Mouse (Mus musculus): ENCODE results near the gene Hs3st5. TPM values are rescaled to one million over a fixed set of nuclear protein-coding genes. Genes with fewer than 3 reads are reported as not detected.
"Not testable (repeated sequence)": the region's sequence is repeated elsewhere in the genome, so short reads cannot be mapped to it uniquely, and the experiment has no call there.

The Hs3st5 gene
- polyA plus RNA-seq, 1 experiment from 2014 or later: 1.4 TPM

GRCm38 (mm10) chr10:36546622-36547021, 40.0 kb downstream of the Hs3st5 start:
- Histone ChIP-seq H3K4me3 (ENCODE audit: low read depth, low read length) (no peak overlapping the region), H3K27me3 (ENCODE audit: control insufficient read depth, insufficient read depth, low read length) (no peaks in the 10 kb centered on the region), H3K9ac (ENCODE audit: low read length) (no peak overlapping the region), H3K4me1 (replicated peaks; ENCODE audit: control insufficient read depth, insufficient read depth, low read length) (no peaks in the 10 kb centered on the region), H3K4me2 (ENCODE audit: low read depth, low read length, severe bottlenecking) (no peak overlapping the region), H3K36me3 (ENCODE audit: control insufficient read depth, insufficient read depth, low read length) (no peaks in the 10 kb centered on the region), H3K9me3 (ENCODE audit: control insufficient read depth, low read length) (no peaks in the 10 kb centered on the region), H3K27ac (ENCODE audit: low read depth, low read length) (no peak overlapping the region)
- DNase-seq (ENCODE audit: low spot score): no peak
- WGBS: 37% methylated on average over 2 of the region's 2 CpGs
- peak; percentile 49; the same call in 1 of the 2 replicates for ATAC-seq (replicated peaks; ENCODE audit: low FRiP score)

- H3K4me1 ChIP-seq (replicated peaks; ENCODE audit: control insufficient read depth, insufficient read depth, low read length); H3K9me3 ChIP-seq (ENCODE audit: control insufficient read depth, low read length); H3K27me3 ChIP-seq (ENCODE audit: control insufficient read depth, insufficient read depth, low read length); H3K9ac ChIP-seq (ENCODE audit: low read length); H3K4me3 ChIP-seq (ENCODE audit: low read depth, low read length); ATAC-seq (replicated peaks; ENCODE audit: low FRiP score); DNase-seq (ENCODE audit: low spot score); H3K27ac ChIP-seq (ENCODE audit: low read depth, low read length); H3K36me3 ChIP-seq (ENCODE audit: control insufficient read depth, insufficient read depth, low read length); H3K4me2 ChIP-seq (ENCODE audit: low read depth, low read length, severe bottlenecking): not testable (repeated sequence)
- 65% methylated on average over 1 of the region's 1 CpGs for whole genome bisulfite sequencing
Observed at GRCm38 (mm10) chr10:36547713-36548112, 41.1 kb downstream of the Hs3st5 start.

- ATAC-seq (replicated peaks; ENCODE audit: low FRiP score): no peak
- H3K36me3 ChIP-seq (ENCODE audit: control insufficient read depth, insufficient read depth, low read length): no peaks in the 10 kb centered on the region
- H3K4me3 ChIP-seq (ENCODE audit: low read depth, low read length): no peak overlapping the region
- DNase-seq (ENCODE audit: low spot score): no peak
- no peak overlapping the region for H3K4me2 ChIP-seq (ENCODE audit: low read depth, low read length, severe bottlenecking)
- no peaks in the 10 kb centered on the region for H3K4me1 ChIP-seq (replicated peaks; ENCODE audit: control insufficient read depth, insufficient read depth, low read length)
- H3K9ac ChIP-seq (ENCODE audit: low read length): no peak overlapping the region
- WGBS: 72% methylated on average over 4 of the region's 4 CpGs
- no peaks in the 10 kb centered on the region for H3K9me3 ChIP-seq (ENCODE audit: control insufficient read depth, low read length)
- no peaks in the 10 kb centered on the region for H3K27me3 ChIP-seq (ENCODE audit: control insufficient read depth, insufficient read depth, low read length)
- no peak overlapping the region for H3K27ac ChIP-seq (ENCODE audit: low read depth, low read length)
Observed at GRCm38 (mm10) chr10:36554057-36554456, 47.4 kb downstream of the Hs3st5 start.

GRCm38 (mm10) chr10:36554941-36555888, 48.6 kb downstream of the Hs3st5 start:
- Histone ChIP-seq H3K4me1 (replicated peaks; ENCODE audit: control insufficient read depth, insufficient read depth, low read length) (no peaks in the 10 kb centered on the region), H3K36me3 (ENCODE audit: control insufficient read depth, insufficient read depth, low read length) (no peaks in the 10 kb centered on the region), H3K9ac (ENCODE audit: low read length) (no peak overlapping the region), H3K9me3 (ENCODE audit: control insufficient read depth, low read length) (no peaks in the 10 kb centered on the region), H3K27me3 (ENCODE audit: control insufficient read depth, insufficient read depth, low read length) (no peaks in the 10 kb centered on the region), H3K27ac (ENCODE audit: low read depth, low read length) (no peak overlapping the region), H3K4me3 (ENCODE audit: low read depth, low read length) (no peak overlapping the region), H3K4me2 (ENCODE audit: low read depth, low read length, severe bottlenecking) (no peak overlapping the region)
- DNase-seq (ENCODE audit: low spot score) (no peak), ATAC-seq (replicated peaks; ENCODE audit: low FRiP score) (peak; percentile 63)
- 80% methylated on average over 6 of the region's 6 CpGs for WGBS

GRCm38 (mm10) chr10:36556128-36556527, 49.5 kb downstream of the Hs3st5 start:
- H3K27me3 ChIP-seq (ENCODE audit: control insufficient read depth, insufficient read depth, low read length): no peaks in the 10 kb centered on the region
- no peaks in the 10 kb centered on the region for H3K9me3 ChIP-seq (ENCODE audit: control insufficient read depth, low read length)
- DNase-seq (ENCODE audit: low spot score): no peak
- H3K9ac ChIP-seq (ENCODE audit: low read length): no peak overlapping the region
- H3K4me2 ChIP-seq (ENCODE audit: low read depth, low read length, severe bottlenecking): no peak overlapping the region
- no peaks in the 10 kb centered on the region for H3K4me1 ChIP-seq (replicated peaks; ENCODE audit: control insufficient read depth, insufficient read depth, low read length)
- H3K4me3 ChIP-seq (ENCODE audit: low read depth, low read length): no peak overlapping the region
- no peaks in the 10 kb centered on the region for H3K36me3 ChIP-seq (ENCODE audit: control insufficient read depth, insufficient read depth, low read length)
- WGBS: 69% methylated on average over 2 of the region's 2 CpGs
- no peak for ATAC-seq (replicated peaks; ENCODE audit: low FRiP score)
- H3K27ac ChIP-seq (ENCODE audit: low read depth, low read length): no peak overlapping the region

- ATAC-seq (replicated peaks; ENCODE audit: low FRiP score): no peak
- WGBS: 91% methylated on average over 6 of the region's 6 CpGs
Observed at GRCm38 (mm10) chr10:36557673-36558072, 51.1 kb downstream of the Hs3st5 start.

GRCm38 (mm10) chr10:36558736-36559135, 52.1 kb downstream of the Hs3st5 start:
- Histone ChIP-seq H3K27ac (ENCODE audit: low read depth, low read length) (no peak overlapping the region), H3K4me1 (replicated peaks; ENCODE audit: control insufficient read depth, insufficient read depth, low read length) (no peaks in the 10 kb centered on the region), H3K4me3 (ENCODE audit: low read depth, low read length) (no peak overlapping the region), H3K9me3 (ENCODE audit: control insufficient read depth, low read length) (no peaks in the 10 kb centered on the region), H3K4me2 (ENCODE audit: low read depth, low read length, severe bottlenecking) (no peak overlapping the region), H3K36me3 (ENCODE audit: control insufficient read depth, insufficient read depth, low read length) (no peaks in the 10 kb centered on the region), H3K9ac (ENCODE audit: low read length) (no peak overlapping the region), H3K27me3 (ENCODE audit: control insufficient read depth, insufficient read depth, low read length) (no peaks in the 10 kb centered on the region)
- DNase-seq (ENCODE audit: low spot score) (no peak), ATAC-seq (replicated peaks; ENCODE audit: low FRiP score) (no peak)
- 83% methylated on average over 5 of the region's 5 CpGs for WGBS

More at GRCm38 (mm10) chr10:36557673-36558072, 51.1 kb downstream of the Hs3st5 start:
- no peak overlapping the region for H3K9ac ChIP-seq (ENCODE audit: low read length)
- H3K27ac ChIP-seq (ENCODE audit: low read depth, low read length): no peak overlapping the region
- no peak for DNase-seq (ENCODE audit: low spot score)
- H3K36me3 ChIP-seq (ENCODE audit: control insufficient read depth, insufficient read depth, low read length): no peaks in the 10 kb centered on the region
- H3K27me3 ChIP-seq (ENCODE audit: control insufficient read depth, insufficient read depth, low read length): no peaks in the 10 kb centered on the region
- H3K4me1 ChIP-seq (replicated peaks; ENCODE audit: control insufficient read depth, insufficient read depth, low read length): no peaks in the 10 kb centered on the region
- no peaks in the 10 kb centered on the region for H3K9me3 ChIP-seq (ENCODE audit: control insufficient read depth, low read length)
- H3K4me3 ChIP-seq (ENCODE audit: low read depth, low read length): no peak overlapping the region
- H3K4me2 ChIP-seq (ENCODE audit: low read depth, low read length, severe bottlenecking): no peak overlapping the region

- ATAC-seq (replicated peaks; ENCODE audit: low FRiP score): no peak
- WGBS: 52% methylated on average over 2 of the region's 2 CpGs
- no peak for DNase-seq (ENCODE audit: low spot score)
- Histone ChIP-seq H3K9ac (ENCODE audit: low read length) (no peak overlapping the region), H3K4me2 (ENCODE audit: low read depth, low read length, severe bottlenecking) (no peak overlapping the region), H3K4me3 (ENCODE audit: low read depth, low read length) (no peak overlapping the region), H3K4me1 (replicated peaks; ENCODE audit: control insufficient read depth, insufficient read depth, low read length) (no peaks in the 10 kb centered on the region), H3K27ac (ENCODE audit: low read depth, low read length) (no peak overlapping the region), H3K9me3 (ENCODE audit: control insufficient read depth, low read length) (no peaks in the 10 kb centered on the region), H3K36me3 (ENCODE audit: control insufficient read depth, insufficient read depth, low read length) (no peaks in the 10 kb centered on the region), H3K27me3 (ENCODE audit: control insufficient read depth, insufficient read depth, low read length) (no peaks in the 10 kb centered on the region)
Observed at GRCm38 (mm10) chr10:36567258-36567657, 60.6 kb downstream of the Hs3st5 start.

GRCm38 (mm10) chr10:36572540-36572939, 65.9 kb downstream of the Hs3st5 start:
- ATAC-seq (replicated peaks; ENCODE audit: low FRiP score) (no peak), DNase-seq (ENCODE audit: low spot score) (no peak)
- Histone ChIP-seq H3K4me2 (ENCODE audit: low read depth, low read length, severe bottlenecking) (no peak overlapping the region), H3K4me1 (replicated peaks; ENCODE audit: control insufficient read depth, insufficient read depth, low read length) (no peaks in the 10 kb centered on the region), H3K27me3 (ENCODE audit: control insufficient read depth, insufficient read depth, low read length) (no peaks in the 10 kb centered on the region), H3K9ac (ENCODE audit: low read length) (no peak overlapping the region), H3K36me3 (ENCODE audit: control insufficient read depth, insufficient read depth, low read length) (no peaks in the 10 kb centered on the region), H3K9me3 (ENCODE audit: control insufficient read depth, low read length) (no peaks in the 10 kb centered on the region), H3K27ac (ENCODE audit: low read depth, low read length) (no peak overlapping the region), H3K4me3 (ENCODE audit: low read depth, low read length) (no peak overlapping the region)
- 77% methylated on average over 3 of the region's 3 CpGs for WGBS
